ENCODE assay signal across 24 mouse cellular contexts in the genomic region with DNA sequence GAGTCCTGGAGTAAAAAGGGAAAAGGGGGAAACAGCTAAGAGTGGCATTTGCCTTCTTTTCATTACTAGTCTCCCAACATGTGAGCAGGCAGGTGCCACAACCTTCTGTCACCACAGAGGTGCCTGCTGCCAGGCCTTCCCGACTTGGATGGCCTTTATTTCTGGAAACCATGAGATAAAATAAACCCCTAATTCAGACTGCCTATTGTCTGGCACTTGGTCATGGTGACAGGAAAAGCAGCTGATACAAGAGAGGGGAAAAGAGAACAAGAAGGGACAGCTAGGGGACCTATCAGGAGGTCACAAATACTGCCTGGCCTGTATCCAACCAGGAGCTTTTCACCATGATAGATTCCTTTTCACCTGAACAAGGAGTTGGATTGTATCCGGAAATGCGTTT.
DNase-seq lines count a peak whose midpoint lies in the region; ATAC-seq and TF ChIP-seq lines count a peak whose summit lies in the region.
"Had no signal": no experiment of that assay in that cellular context is flagged by ENCODE, and none has a peak within 500 bp of the region (broad histone marks: within the 10 kb centered on the region; RNA-seq: fewer than 3 reads in every experiment).

No protein-coding gene starts in this region.

- H3K4me2 ChIP-seq in heart, embryonic 14.5 days (ENCODE audit: low read length): no peak overlapping the region
- H3K4me2 ChIP-seq in heart, postnatal 0 days (ENCODE audit: low read depth, low read length): no peak overlapping the region
- H3K4me2 ChIP-seq in heart, embryonic 12.5 days: no peak overlapping the region
- H3K4me2 ChIP-seq: embryonic facial prominence, embryonic 12.5 days; embryonic facial prominence, embryonic 15.5 days; hindbrain, embryonic 12.5 days; hindbrain, embryonic 15.5 days had no signal

- no peaks in the 10 kb centered on the region for H3K27me3 ChIP-seq in heart, embryonic 14.5 days (ENCODE audit: control insufficient read depth, insufficient read depth, low read length)
- no peaks in the 10 kb centered on the region for H3K27me3 ChIP-seq in heart, adult 2 months (ENCODE audit: control insufficient read depth, insufficient read depth, low read length)
- no peaks in the 10 kb centered on the region for H3K27me3 ChIP-seq in heart, postnatal 0 days (ENCODE audit: control insufficient read depth, insufficient read depth, low read length)
- no peaks in the 10 kb centered on the region for H3K27me3 ChIP-seq in heart, embryonic 12.5 days (replicated peaks)
- H3K27me3 ChIP-seq: embryonic facial prominence, embryonic 12.5 days; embryonic facial prominence, embryonic 15.5 days; hindbrain, embryonic 12.5 days; hindbrain, embryonic 15.5 days had no signal

- no peak overlapping the region for H3K9ac ChIP-seq in heart, embryonic 14.5 days (ENCODE audit: low read length)
- H3K9ac ChIP-seq in heart, adult 2 months (ENCODE audit: low read depth, low read length): no peak overlapping the region
- no peak overlapping the region for H3K9ac ChIP-seq in heart, postnatal 0 days (replicated peaks; ENCODE audit: low read depth, low read length)
- H3K9ac ChIP-seq in heart, embryonic 12.5 days: no peak overlapping the region
- H3K9ac ChIP-seq: embryonic facial prominence, embryonic 12.5 days; embryonic facial prominence, embryonic 15.5 days; forebrain, postnatal 0 days; hindbrain, embryonic 12.5 days; hindbrain, embryonic 15.5 days had no signal

- WGBS in heart, embryonic 14.5 days: 45% methylated on average over 3 of the region's 3 CpGs
- 54% methylated on average over 3 of the region's 3 CpGs for WGBS in heart, adult 2 months
- 41% methylated on average over 3 of the region's 3 CpGs for WGBS in heart, postnatal 0 days
- WGBS in heart, embryonic 12.5 days: 55% methylated on average over 3 of the region's 3 CpGs

- peaks cover 4 to 9% of the 10 kb centered on the region in 2 experiments for H3K4me1 ChIP-seq in heart, embryonic 14.5 days (ENCODE audit: control insufficient read depth in 2 of 2, insufficient read depth in 2 of 2, low read length in 2 of 2)
- no peaks in the 10 kb centered on the region for H3K4me1 ChIP-seq in heart, adult 2 months (ENCODE audit: control insufficient read depth, insufficient read depth, low read length)
- H3K4me1 ChIP-seq in heart, postnatal 0 days (ENCODE audit: control insufficient read depth, insufficient read depth): no peaks in the 10 kb centered on the region
- peaks cover 17% of the 10 kb centered on the region for H3K4me1 ChIP-seq in heart, embryonic 12.5 days (replicated peaks)
- H3K4me1 ChIP-seq: embryonic facial prominence, embryonic 12.5 days; embryonic facial prominence, embryonic 15.5 days; hindbrain, embryonic 12.5 days; hindbrain, embryonic 15.5 days had no signal

- intact Hi-C loops in heart, adult 2 months (cut with DNase I): no loop called here

- ATAC-seq in cerebellum, adult (ENCODE audit: insufficient number of reproducible peaks, low FRiP score, low TSS enrichment): 0 out of 2 replicates have a peak, but pooled peaks have one; percentile 26
- ATAC-seq in heart, embryonic 14.5 days (ENCODE audit: insufficient number of reproducible peaks, insufficient read depth, low FRiP score, low read depth): no peak
- ATAC-seq in heart, postnatal 0 days (ENCODE audit: insufficient read depth, low read depth): peak; percentile 41; the same call in 1 of the 2 replicates
- no peak for ATAC-seq in heart, embryonic 12.5 days (ENCODE audit: insufficient number of reproducible peaks, low FRiP score)
- ATAC-seq: activated CD4-positive, CD25-positive, alpha-beta regulatory T cell, adult 4 months; forebrain, embryonic 14.5 days; forebrain, postnatal 0 days; intestine, postnatal 0 days had no signal

- peak overlapping the region; percentile 21 to 25; a peak in 3 of 4 replicates for H3K27ac ChIP-seq in heart, embryonic 14.5 days (replicated peaks in 1 of 2; ENCODE audit: control insufficient read depth in 1 of 2, insufficient read depth in 1 of 2, low read depth in 2 of 2, low read length in 2 of 2)
- no peak overlapping the region for H3K27ac ChIP-seq in heart, adult 2 months
- H3K27ac ChIP-seq in heart, postnatal 0 days (ENCODE audit: low read depth): no peak overlapping the region
- no peak overlapping the region for H3K27ac ChIP-seq in heart, embryonic 12.5 days (ENCODE audit: poor library complexity, severe bottlenecking)
- H3K27ac ChIP-seq: embryonic facial prominence, embryonic 12.5 days; embryonic facial prominence, embryonic 15.5 days; gastrocnemius, adult 2 months; hindbrain, embryonic 12.5 days; hindbrain, embryonic 15.5 days had no signal

- no peak for DNase-seq in cerebellum, postnatal 4 days (ENCODE audit: low spot score in 2 of 2)
- peak; percentile 19 for DNase-seq in heart, adult 8-10 months (ENCODE audit: low spot score)
- no peak for DNase-seq in heart, postnatal 4 days
- no peak for DNase-seq in heart, adult 2 months
- DNase-seq in heart, postnatal 0 days (ENCODE audit: low spot score): peak; percentile 23
- DNase-seq: adrenal gland, adult 8-10 months; adrenal gland, postnatal 25 days; cerebellum, adult 18-20 months; cerebellum, adult 9-10 months; cerebellum, postnatal 14 days; forebrain, postnatal 0 days; gastrocnemius, adult 2 months; gastrocnemius, postnatal 14 days; kidney, adult 2 months had no signal

- H3K79me2 ChIP-seq in heart, adult 2 months (replicated peaks; ENCODE audit: control insufficient read depth, insufficient read depth, low read length): no peaks in the 10 kb centered on the region

- no peak overlapping the region for H3K4me3 ChIP-seq in heart, embryonic 14.5 days (ENCODE audit: control insufficient read depth in 1 of 2, insufficient read depth in 1 of 2, low read depth in 1 of 2, low read length in 2 of 2)
- H3K4me3 ChIP-seq in heart, adult 2 months: no peak overlapping the region
- no peak overlapping the region for H3K4me3 ChIP-seq in heart, postnatal 0 days (ENCODE audit: low read depth, low read length)
- H3K4me3 ChIP-seq in heart, embryonic 12.5 days: no peak overlapping the region
- H3K4me3 ChIP-seq: embryonic facial prominence, embryonic 12.5 days; embryonic facial prominence, embryonic 15.5 days; gastrocnemius, adult 2 months; hindbrain, embryonic 12.5 days; hindbrain, embryonic 15.5 days had no signal

- no peak for TF ChIP-seq EP300 in heart, adult 2 months (IDR thresholded peaks at IDR 0.05; ENCODE audit: insufficient read depth, low read depth, low read length)
- TF ChIP-seq EP300 in heart, postnatal 0 days (IDR thresholded peaks at IDR 0.05; ENCODE audit: low read depth): no peak

- TF ChIP-seq POLR2A in heart, adult 2 months (IDR thresholded peaks at IDR 0.05; ENCODE audit: insufficient read depth, low read depth, low read length): no peak

- no peak for TF ChIP-seq CTCF in heart, adult 2 months (IDR thresholded peaks at IDR 0.05)
- TF ChIP-seq CTCF in heart, postnatal 0 days (IDR thresholded peaks at IDR 0.05; ENCODE audit: low read depth): no peak

- no peaks in the 10 kb centered on the region for H3K36me3 ChIP-seq in heart, embryonic 14.5 days (ENCODE audit: control insufficient read depth, insufficient read depth, low read length)
- no peaks in the 10 kb centered on the region for H3K36me3 ChIP-seq in heart, adult 2 months (ENCODE audit: control insufficient read depth, insufficient read depth, low read length)
- H3K36me3 ChIP-seq in heart, postnatal 0 days (replicated peaks; ENCODE audit: control insufficient read depth, insufficient read depth, low read length): no peaks in the 10 kb centered on the region
- no peaks in the 10 kb centered on the region for H3K36me3 ChIP-seq in heart, embryonic 12.5 days
- H3K36me3 ChIP-seq: embryonic facial prominence, embryonic 12.5 days; embryonic facial prominence, embryonic 15.5 days; hindbrain, embryonic 12.5 days; hindbrain, embryonic 15.5 days had no signal

- H3K9me3 ChIP-seq in heart, embryonic 14.5 days (ENCODE audit: control insufficient read depth, low read length): no peaks in the 10 kb centered on the region
- H3K9me3 ChIP-seq in heart, postnatal 0 days (replicated peaks; ENCODE audit: control insufficient read depth, low read length): no peaks in the 10 kb centered on the region
- 0 out of 2 replicates have a peak, but pooled peaks cover 5% of the 10 kb centered on the region for H3K9me3 ChIP-seq in heart, embryonic 12.5 days (replicated peaks)
- H3K9me3 ChIP-seq: embryonic facial prominence, embryonic 12.5 days; embryonic facial prominence, embryonic 15.5 days; hindbrain, embryonic 12.5 days; hindbrain, embryonic 15.5 days had no signal

Comparison
In these comparisons a context has a peak if more than half of its experiments do, and no peak if none do; other contexts are left out.
1. ATAC-seq: peak in cerebellum, adult (single experiment) and heart, postnatal 0 days (single experiment); none in heart, embryonic 14.5 days (single experiment) and heart, embryonic 12.5 days (single experiment).
2. DNase-seq: peak in heart, adult 8-10 months (single experiment) and heart, postnatal 0 days (single experiment); none in cerebellum, postnatal 4 days (0 of 2), heart, postnatal 4 days (single experiment) and heart, adult 2 months (0 of 2).
3. H3K27ac ChIP-seq: peak in heart, embryonic 14.5 days (2 of 2); none in heart, adult 2 months (single experiment), heart, postnatal 0 days (single experiment) and heart, embryonic 12.5 days (single experiment).